Mouse (Mus musculus): ENCODE results near the gene Fam126a.

Fam126a gene

GRCm38 (mm10) chr5:23987792-23988191 lies 42.7 kb downstream of the Fam126a start:
- no peak for DNase-seq

- DNase-seq: no peak
Observed at GRCm38 (mm10) chr5:23982081-23982480, 48.4 kb downstream of the Fam126a start.

DNA sequence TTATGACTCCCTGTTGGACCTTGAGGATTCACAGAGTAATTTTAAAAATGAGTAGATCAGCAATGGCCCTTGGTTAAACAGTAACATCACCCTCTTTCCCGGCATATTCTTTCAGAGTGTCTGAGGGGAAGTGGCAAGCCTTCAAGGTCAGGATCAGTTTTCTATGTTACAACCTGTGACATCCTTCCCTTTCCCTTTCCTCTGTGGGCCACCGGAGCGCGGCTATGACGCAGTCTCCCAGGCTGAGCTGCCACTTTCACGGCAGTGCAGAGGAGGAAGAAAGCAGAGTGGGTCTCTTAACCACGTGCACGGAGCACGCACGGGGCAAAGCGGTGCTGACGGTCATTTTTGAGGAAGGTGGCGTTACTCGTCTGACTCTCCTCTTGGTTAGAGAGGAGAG lies 52.0 kb downstream of the Fam126a start:
- peak; percentile 14 for DNase-seq

DNA sequence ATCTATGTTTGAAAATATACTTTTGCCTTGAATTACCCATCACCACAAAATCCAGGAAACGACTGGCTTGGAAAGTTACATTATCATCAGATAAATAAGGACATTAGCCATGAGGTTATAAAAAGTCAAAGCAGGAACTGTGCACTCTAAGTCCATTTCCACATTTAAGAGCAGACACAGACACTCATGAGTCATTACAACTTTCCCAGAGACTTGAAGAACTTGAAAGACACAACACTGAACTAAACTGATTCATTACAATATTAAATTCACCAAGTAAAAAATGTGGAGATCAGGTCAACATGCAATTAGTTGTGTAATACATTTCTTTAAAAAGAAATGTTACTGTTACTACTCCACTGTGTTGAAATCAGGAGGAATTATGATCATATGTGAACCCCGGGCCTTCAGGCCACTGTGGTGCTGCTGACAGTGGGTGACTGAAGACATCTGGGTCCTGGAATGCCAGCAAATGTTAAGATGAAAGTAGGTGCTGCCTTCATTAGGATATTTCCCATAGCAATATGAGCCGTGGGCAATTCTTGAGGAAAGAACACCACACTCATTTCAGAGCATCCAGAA lies 55.4 kb downstream of the Fam126a start:
- no peak for DNase-seq

- no peak for DNase-seq
Observed at GRCm38 (mm10) chr5:23967705-23968104, 62.8 kb downstream of the Fam126a start.

DNA sequence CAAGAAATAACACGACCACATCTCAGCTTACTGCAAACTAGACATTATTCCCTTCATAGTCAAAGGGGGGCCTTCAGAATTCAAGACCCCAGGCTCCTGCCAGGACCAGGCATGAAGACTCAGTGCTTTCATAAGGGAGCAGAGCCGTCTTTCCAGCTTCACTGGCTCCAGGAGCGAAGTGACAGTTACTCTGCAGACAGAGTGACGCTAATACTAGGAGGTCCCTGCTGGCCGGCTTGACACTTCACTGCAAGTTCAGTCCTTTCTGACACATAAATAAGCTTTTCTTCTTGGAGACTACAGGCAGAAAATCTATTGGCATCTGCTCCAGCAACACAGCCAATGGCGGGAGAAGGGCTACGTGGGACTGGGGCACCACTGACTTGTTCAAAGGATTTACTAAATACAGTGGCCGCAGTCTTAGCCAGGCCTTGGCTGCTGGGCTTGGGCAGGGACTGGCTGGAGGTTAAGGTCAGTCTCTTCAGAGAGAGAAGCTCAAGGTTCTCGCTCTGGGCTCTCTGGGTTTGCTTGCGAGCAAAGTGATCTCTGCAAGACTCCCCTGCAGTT lies 65.8 kb downstream of the Fam126a start:
- DNase-seq: no peak

- DNase-seq: no peak
Observed at GRCm38 (mm10) chr5:23953047-23953446, 77.4 kb downstream of the Fam126a start.

GRCm38 (mm10) chr5:23948071-23948470 lies 82.4 kb downstream of the Fam126a start:
- DNase-seq: no peak

DNA sequence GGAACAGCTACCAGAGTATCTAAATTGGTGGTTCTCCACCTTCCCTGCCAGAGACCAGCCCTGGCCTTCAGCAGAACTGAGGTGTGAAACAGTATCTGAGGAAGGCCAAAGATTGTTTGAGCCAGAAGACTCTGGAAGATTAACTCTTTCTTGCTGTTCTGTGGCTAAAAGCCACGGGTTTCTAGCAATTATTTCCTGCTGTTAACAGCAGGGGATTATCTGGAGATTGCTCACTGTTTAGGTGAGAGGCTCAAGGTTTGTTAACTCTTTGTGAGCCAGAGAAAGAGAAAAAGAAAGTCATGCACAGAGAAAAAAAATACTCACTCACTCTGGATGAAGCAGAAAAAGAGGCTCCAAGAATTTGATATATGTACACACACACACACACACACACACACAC lies 85.4 kb downstream of the Fam126a start:
- no peak for DNase-seq

- DNase-seq: no peak
Observed at GRCm38 (mm10) chr5:23943534-23943933, 87.0 kb downstream of the Fam126a start.

- no peak for DNase-seq
Observed at GRCm38 (mm10) chr5:23923481-23924165, 106.9 kb downstream of the Fam126a start.

DNA sequence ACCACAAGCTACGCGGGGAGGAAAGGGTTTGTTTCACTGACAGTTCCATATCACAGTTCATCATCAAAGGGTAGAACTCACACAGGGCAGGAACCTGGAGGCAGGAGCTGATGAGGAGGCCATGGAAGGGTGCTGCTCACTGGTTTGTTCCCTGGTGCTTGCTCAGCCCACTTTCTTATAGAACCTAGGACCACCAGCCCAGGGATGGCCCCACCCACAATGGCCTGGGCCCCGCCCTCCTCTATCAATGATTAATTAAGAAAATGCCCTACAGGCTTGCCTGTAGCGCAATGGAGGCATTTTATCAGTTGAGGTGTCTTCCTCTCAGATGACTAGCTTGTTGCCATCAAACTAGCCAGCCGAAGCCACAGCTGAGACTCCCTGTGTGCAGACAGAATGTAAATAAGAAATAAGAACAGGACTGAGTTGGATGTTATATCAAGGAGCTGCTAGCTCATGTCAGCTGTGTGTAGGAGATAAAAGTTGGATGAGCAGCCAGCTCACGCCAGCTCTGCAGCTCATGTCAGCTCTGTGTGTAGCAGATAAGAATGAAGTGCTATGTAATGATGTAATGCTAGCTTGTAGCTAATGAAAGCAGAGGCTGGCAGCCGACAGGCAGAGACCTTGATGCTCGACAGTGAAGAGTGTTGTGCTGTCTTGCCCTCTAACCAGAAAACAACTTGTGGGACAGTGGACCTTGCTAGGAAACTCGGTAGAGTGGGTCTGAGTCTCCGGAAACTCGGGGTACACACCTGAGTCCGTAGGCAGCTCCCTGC lies 107.8 kb downstream of the Fam126a start:
- no peak for DNase-seq

DNA sequence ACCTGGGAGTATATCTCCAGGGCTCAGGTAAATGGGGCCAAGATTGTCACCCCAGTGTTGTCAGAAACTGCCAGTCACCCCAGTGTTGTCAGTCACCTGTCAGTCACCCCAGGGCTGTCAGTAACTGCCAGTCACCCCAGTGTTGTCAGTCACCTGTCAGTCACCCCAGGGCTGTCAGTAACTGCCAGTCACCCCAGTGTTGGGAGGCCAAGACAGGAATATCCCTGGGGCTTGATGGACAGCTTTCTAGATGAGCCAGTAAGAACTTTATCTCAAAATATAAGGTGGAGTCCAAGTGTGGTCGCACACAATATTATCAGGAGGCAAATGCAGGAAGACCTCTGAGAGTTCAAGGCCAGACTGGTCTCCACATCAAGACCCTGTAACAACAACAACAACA lies 109.2 kb downstream of the Fam126a start:
- DNase-seq: no peak

- no peak for DNase-seq
Observed at GRCm38 (mm10) chr5:23919892-23920731, 110.4 kb downstream of the Fam126a start.

DNA sequence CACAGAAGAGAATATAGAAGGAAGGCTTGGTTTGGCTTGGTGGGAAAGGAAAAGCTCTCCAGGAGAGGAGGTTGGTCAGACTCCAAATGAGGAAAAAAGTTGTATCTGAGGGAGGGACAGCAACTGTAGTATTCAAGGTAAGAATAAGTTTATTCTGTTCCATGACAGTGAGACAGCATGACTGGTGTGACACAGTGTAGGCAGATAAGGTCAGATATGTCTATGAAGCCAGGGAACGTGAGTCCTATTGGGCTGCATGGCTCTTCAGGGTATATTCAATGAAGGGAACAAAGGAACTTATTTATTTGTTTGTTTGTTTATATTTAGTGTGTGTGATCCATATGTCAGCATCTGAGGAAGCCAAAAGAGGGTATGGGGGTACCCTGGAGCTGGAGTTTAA lies 113.2 kb downstream of the Fam126a start:
- no peak for DNase-seq

- DNase-seq: no peak
Observed at GRCm38 (mm10) chr5:23911556-23911955, 118.9 kb downstream of the Fam126a start.

- DNase-seq: no peak
Observed at GRCm38 (mm10) chr5:23909256-23909655, 121.2 kb downstream of the Fam126a start.

GRCm38 (mm10) chr5:23908486-23909090 lies 121.9 kb downstream of the Fam126a start:
- DNase-seq: no peak

- DNase-seq: no peak
Observed at GRCm38 (mm10) chr5:23902221-23902620, 128.3 kb downstream of the Fam126a start.

- DNase-seq: no peak
Observed at GRCm38 (mm10) chr5:23900190-23900589, 130.3 kb downstream of the Fam126a start.

DNA sequence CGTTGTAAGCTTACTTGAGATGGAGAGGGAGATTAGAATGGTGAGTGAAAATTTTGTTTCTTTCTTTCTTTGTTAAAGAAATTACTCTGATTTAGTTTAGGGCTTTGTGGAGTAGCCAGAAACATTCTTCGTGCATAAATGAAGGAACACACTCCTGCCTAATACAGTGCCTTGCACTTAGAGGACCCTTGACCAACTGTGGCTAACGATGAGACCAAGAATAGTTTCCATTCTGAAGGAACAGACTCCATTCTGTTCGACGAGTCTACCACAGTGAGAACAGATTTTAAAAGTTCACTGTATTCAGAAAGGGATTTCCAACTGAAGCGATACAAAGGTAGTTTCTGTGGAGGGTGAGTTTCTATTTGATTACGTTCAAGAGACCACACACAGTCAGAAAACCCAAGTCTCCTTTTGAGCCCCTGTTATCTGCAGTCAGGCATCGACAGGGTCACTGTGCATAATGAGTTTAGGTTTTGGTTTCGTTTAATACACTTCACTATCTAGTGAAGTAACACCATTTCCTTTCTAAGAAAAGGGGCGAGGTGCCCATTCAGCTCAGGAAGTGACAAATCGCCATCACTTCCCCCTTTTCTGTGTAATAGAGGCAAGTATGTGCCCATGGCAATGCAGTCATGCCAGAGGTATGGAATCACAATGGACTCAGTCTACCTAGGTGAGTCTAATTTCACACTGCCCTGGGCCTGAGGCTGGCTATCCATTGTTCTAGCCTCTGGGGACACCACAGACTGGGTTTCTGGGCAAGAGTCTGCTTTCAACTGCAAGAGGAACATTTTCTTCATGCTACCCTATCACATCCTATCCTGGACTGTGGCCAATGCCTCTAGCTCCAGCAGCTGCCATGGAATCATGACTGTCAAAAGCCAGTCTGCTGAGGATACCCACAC lies 136.4 kb downstream of the Fam126a start:
- peak; percentile 27 for DNase-seq
